Mouse (Mus musculus) forebrain, embryonic 16.5 days (tissue): Measurements from ENCODE around the gene Tns1. TPM values are rescaled to one million over a fixed set of nuclear protein-coding genes. Genes with fewer than 3 reads are reported as not detected.

ENCODE experiments used
- ATAC-seq: fragments of 200-750 bp; cut with Nextera tagmentation; 2 replicates; pipeline ENCODE4 v1.8.0; 2017; ENCODE audit warnings: mild to moderate bottlenecking, moderate library complexity
- H3K27ac ChIP-seq: fragments of 300-500 bp; sonication (generic); 2 replicates; pipeline ENCODE4 v1.5.1; 2014; ENCODE audit warnings: low read length, control low read depth
- H3K27me3 ChIP-seq: fragments of 300-500 bp; sonication (generic); replicated peaks from 2 replicates; pipeline ENCODE4 v1.6.1; 2014; ENCODE audit warnings: low read length; ENCODE audit not compliant: control insufficient read depth, insufficient read depth
- H3K36me3 ChIP-seq: fragments of 300-500 bp; sonication (generic); 2 replicates; pipeline ENCODE4 v1.6.1; 2014; ENCODE audit not compliant: control insufficient read depth, insufficient read depth
- H3K4me1 ChIP-seq: fragments of 300-500 bp; sonication (generic); replicated peaks from 2 replicates; pipeline ENCODE4 v1.6.1; 2014; ENCODE audit warnings: low read length; ENCODE audit not compliant: control insufficient read depth, insufficient read depth
- H3K4me2 ChIP-seq: fragments of 300-500 bp; sonication (generic); 2 replicates; pipeline ENCODE4 v1.6.1; 2014; ENCODE audit warnings: mild to moderate bottlenecking, low read length, control low read depth
- H3K4me3 ChIP-seq: fragments of 300-500 bp; sonication (generic); replicated peaks from 2 replicates; pipeline ENCODE4 v1.5.1; 2014; ENCODE audit warnings: mild to moderate bottlenecking, low read length, control low read depth
- H3K9ac ChIP-seq: fragments of 300-500 bp; sonication (generic); replicated peaks from 2 replicates; pipeline ENCODE4 v1.6.1; 2014; ENCODE audit warnings: low read depth, low read length, control low read depth
- H3K9me3 ChIP-seq: fragments of 300-500 bp; sonication (generic); 2 replicates; pipeline ENCODE4 v1.6.1; 2016; ENCODE audit warnings: low read length; ENCODE audit not compliant: control insufficient read depth
- WGBS: fragments of 180-500 bp; shearing (Covaris S2); extraction: QIAGEN DNeasy Blood & Tissue Kit; methylation state at CpG from one replicate; pipeline ENCODE4 v1.1.7; 2014; 5-methylcytosine and 5-hydroxymethylcytosine counted together
- polyA plus RNA-seq: library from polyadenylated mRNA; unstranded; fragments of >200 nt; fragmentation: Nextera tagmentation; extraction: Ambion mirVana; gene quantifications from 2 replicates; pipeline ENCODE4 v1.2.1, GENCODE M21; 2015

The Tns1 gene
- polyA plus RNA-seq, 1 experiment from 2014 or later: 10.7 TPM

GRCm38 (mm10) chr1:74109670-74110069 is 14.6 kb downstream of the Tns1 start:
- no peaks in the 10 kb centered on the region for H3K36me3 ChIP-seq
- ATAC-seq: no peak
- H3K27me3 ChIP-seq: no peaks in the 10 kb centered on the region
- H3K27ac ChIP-seq: no peak overlapping the region
- H3K4me1 ChIP-seq: peaks cover 23% of the 10 kb centered on the region
- H3K9me3 ChIP-seq: no peaks in the 10 kb centered on the region
- 48% methylated on average over 2 of the region's 2 CpGs for WGBS
- H3K4me3 ChIP-seq: no peak overlapping the region
- H3K9ac ChIP-seq: no peak overlapping the region
- H3K4me2 ChIP-seq: no peak overlapping the region

DNA sequence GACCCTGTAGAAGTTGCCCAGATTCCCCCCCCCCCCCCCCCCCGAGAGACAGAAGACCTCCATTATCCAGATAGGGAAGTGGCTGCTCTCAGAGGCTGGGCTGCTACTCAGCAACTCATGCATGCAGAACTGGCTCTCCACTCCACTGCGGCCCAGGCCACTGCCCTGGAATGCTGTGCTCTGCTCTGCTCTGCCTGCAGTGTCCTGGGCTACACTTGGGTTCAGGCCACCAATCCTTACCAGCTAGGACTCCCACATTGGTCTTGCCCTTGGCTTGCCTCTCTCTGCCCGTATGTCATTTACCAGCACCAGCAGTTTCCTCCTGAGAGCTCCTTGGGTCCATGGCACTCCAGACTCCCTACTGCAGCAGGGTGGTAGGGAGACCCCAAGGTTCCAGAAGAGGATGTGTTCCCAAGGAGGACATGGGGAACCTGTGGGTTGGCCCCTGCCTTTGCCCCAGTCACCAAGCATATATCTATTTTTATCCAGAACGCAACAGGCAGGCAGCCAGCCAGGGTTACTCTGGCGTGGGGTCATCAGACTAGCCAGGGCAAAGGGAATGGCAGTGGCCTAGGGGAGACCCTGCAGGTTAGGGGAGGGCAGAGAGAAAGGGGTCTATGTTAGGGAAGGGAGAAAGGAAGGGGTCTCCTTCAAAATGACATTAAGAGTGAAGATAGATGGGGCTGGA is 16.2 kb downstream of the Tns1 start:
- no peak for ATAC-seq
- no peak overlapping the region for H3K4me3 ChIP-seq
- no peak overlapping the region for H3K9ac ChIP-seq
- no peak overlapping the region for H3K27ac ChIP-seq
- H3K36me3 ChIP-seq: no peaks in the 10 kb centered on the region
- H3K4me2 ChIP-seq: no peak overlapping the region
- no peaks in the 10 kb centered on the region for H3K9me3 ChIP-seq
- WGBS: 87% methylated on average over 4 of the region's 5 CpGs
- H3K4me1 ChIP-seq: peaks cover 37% of the 10 kb centered on the region
- no peaks in the 10 kb centered on the region for H3K27me3 ChIP-seq

GRCm38 (mm10) chr1:74106214-74106613 is 18.0 kb downstream of the Tns1 start:
- H3K9me3 ChIP-seq: no peaks in the 10 kb centered on the region
- H3K9ac ChIP-seq: no peak overlapping the region
- no peak for ATAC-seq
- no peak overlapping the region for H3K4me3 ChIP-seq
- H3K27me3 ChIP-seq: no peaks in the 10 kb centered on the region
- WGBS: 76% methylated on average over 6 of the region's 6 CpGs
- H3K27ac ChIP-seq: no peak overlapping the region
- H3K4me2 ChIP-seq: no peak overlapping the region
- H3K36me3 ChIP-seq: no peaks in the 10 kb centered on the region
- H3K4me1 ChIP-seq: peaks cover 32% of the 10 kb centered on the region

- H3K27me3 ChIP-seq: no peaks in the 10 kb centered on the region
- no peaks in the 10 kb centered on the region for H3K9me3 ChIP-seq
- no peak overlapping the region for H3K4me3 ChIP-seq
- no peak overlapping the region for H3K4me2 ChIP-seq
- H3K4me1 ChIP-seq: peaks cover 26% of the 10 kb centered on the region
- no peaks in the 10 kb centered on the region for H3K36me3 ChIP-seq
- WGBS: 74% methylated on average over 4 of the region's 4 CpGs
- no peak overlapping the region for H3K27ac ChIP-seq
- H3K9ac ChIP-seq: no peak overlapping the region
- ATAC-seq: no peak
Measured at GRCm38 (mm10) chr1:74105660-74106059, 18.6 kb downstream of the Tns1 start.

DNA sequence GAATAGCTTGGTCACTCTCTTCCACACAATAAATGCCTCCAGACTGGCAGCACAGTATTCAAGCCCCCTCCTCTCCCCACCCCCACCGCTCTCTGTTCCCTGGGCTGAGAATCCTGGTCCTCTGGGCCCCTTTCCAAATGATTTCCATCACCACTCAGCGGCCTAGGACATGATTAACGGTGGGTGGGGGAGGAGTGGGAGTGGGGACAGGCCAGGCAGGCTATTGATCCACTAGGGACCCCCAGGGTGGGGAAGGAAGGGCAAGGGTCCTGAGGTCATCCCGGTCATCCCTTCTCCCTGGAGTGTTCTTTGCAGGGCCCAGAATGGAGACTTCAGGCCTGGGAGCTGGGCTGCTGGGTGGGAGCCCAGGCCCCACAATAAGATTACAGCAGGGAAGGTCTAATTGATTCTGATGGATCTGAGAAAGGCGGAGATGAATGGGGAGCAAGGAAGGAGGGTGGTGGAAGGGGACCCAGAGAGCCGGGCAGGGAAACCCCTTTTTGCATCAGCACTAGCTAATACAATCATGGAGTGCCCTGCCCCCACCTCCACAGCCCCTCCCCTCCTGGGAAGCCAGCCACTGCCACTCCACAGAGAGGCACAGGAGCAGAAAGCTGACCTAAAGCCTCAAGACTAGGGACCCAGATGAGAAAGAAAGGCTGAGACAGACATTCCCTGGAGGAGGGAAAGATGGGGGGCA is 20.4 kb downstream of the Tns1 start:
- 6% methylated on average over 6 of the region's 6 CpGs for WGBS
- ATAC-seq: peak; percentile 86
- H3K4me3 ChIP-seq: no peak overlapping the region
- no peaks in the 10 kb centered on the region for H3K9me3 ChIP-seq
- H3K4me1 ChIP-seq: peaks cover 34% of the 10 kb centered on the region
- no peaks in the 10 kb centered on the region for H3K27me3 ChIP-seq
- peak overlapping the region; percentile 24; the same call in 1 of the 2 replicates for H3K9ac ChIP-seq
- no peaks in the 10 kb centered on the region for H3K36me3 ChIP-seq
- H3K4me2 ChIP-seq: no peak overlapping the region
- peak overlapping the region; percentile 87 for H3K27ac ChIP-seq

DNA sequence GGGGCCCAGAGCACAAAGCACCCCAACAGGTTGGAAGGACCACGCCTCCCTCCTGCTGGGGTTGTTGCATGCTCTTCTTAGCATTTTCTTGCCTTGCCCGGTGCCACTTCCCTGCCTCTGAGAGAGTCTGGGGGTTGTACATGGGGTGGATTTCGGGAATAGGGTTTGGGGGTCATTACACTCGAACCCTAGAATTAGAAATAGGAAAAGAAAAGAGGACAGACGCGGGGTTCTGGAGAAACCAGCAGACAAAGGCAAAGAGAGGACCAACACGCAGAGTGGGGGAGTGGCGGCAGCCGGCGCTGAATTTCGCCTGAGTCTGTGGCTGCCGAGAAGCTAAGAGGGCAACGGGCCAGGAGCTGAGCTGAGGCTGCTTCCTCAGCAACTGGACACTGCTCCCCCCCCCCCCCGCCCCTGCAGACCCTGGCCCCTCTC is 25.2 kb downstream of the Tns1 start:
- Histone ChIP-seq H3K4me1 (peaks cover 47% of the 10 kb centered on the region), H3K27me3 (no peaks in the 10 kb centered on the region), H3K4me2 (peak overlapping the region; percentile 86), H3K27ac (peak overlapping the region; percentile 52), H3K9me3 (no peaks in the 10 kb centered on the region), H3K4me3 (peak overlapping the region; percentile 64), H3K36me3 (no peaks in the 10 kb centered on the region), H3K9ac (peak overlapping the region; percentile 80)
- under 1% methylated on average over 13 of the region's 14 CpGs for WGBS
- peak; percentile 15 for ATAC-seq

DNA sequence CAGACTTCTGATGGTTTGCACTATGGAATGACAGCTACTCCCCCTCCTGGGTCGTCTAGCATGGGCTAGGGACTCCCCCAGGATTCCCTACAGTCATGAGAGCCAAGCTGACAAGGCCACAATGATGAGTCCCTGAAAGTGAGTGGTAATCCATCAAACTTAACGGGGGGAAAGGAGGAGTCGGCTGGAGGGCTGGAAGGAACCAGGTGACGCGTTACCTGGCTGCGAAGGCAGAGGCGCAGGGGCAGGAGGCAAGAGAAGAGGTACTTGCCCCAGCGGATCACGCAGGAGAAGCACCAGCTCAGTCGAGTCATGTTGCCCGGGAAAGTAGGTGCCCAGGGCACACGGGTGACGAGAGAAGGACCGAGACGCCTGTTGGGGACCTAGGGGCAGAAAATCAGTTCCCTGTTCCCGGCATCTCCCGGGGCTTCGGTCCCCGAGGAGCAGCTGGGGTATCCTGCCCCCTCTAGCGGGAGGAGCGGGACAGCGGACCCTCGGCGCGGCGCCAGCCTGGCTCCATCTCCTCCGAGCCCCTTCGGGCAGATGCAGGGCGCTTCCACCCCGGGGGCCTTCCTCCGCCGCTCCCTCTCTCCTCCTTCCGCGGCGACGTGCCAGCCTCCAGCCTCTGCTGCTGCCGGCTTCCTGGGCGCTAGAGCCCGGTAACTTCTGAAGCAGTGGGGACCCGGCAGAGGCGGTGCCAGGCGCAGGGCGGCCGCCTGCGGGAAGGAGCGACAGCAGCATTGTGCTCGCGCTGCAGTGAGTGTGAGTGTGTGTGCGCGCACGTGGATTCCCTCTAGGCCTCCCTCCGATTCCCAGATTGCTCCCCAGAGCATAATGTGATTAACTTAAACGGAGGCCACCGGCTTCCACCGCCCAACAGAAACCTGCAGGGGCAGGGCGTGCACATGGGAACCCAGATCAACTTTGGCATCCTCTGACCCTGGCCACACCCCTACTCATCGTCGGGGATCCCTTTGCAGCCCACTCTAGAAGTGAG is 25.9 kb downstream of the Tns1 start:
- Histone ChIP-seq H3K9me3 (no peaks in the 10 kb centered on the region), H3K9ac (peak overlapping the region; percentile 80), H3K4me3 (peak overlapping the region; percentile 64), H3K27me3 (no peaks in the 10 kb centered on the region), H3K36me3 (no peaks in the 10 kb centered on the region), H3K27ac (peak overlapping the region; percentile 52), H3K4me1 (peaks cover 40% of the 10 kb centered on the region), H3K4me2 (peak overlapping the region; percentile 86)
- under 1% methylated on average over 54 of the region's 58 CpGs for WGBS
- ATAC-seq: peak; percentile 81

GRCm38 (mm10) chr1:74095728-74096127 is 28.5 kb downstream of the Tns1 start:
- no peaks in the 10 kb centered on the region for H3K36me3 ChIP-seq
- WGBS: 62% methylated on average over 3 of the region's 3 CpGs
- H3K4me3 ChIP-seq: no peak overlapping the region
- H3K27ac ChIP-seq: no peak overlapping the region
- H3K9me3 ChIP-seq: no peaks in the 10 kb centered on the region
- H3K4me2 ChIP-seq: no peak overlapping the region
- H3K4me1 ChIP-seq: peaks cover 39% of the 10 kb centered on the region
- ATAC-seq: no peak
- no peak overlapping the region for H3K9ac ChIP-seq
- H3K27me3 ChIP-seq: no peaks in the 10 kb centered on the region

GRCm38 (mm10) chr1:74095296-74095695 is 29.0 kb downstream of the Tns1 start:
- peaks cover 39% of the 10 kb centered on the region for H3K4me1 ChIP-seq
- WGBS: 65% methylated on average over 6 of the region's 6 CpGs
- no peaks in the 10 kb centered on the region for H3K36me3 ChIP-seq
- no peak overlapping the region for H3K4me2 ChIP-seq
- H3K27ac ChIP-seq: no peak overlapping the region
- no peak overlapping the region for H3K9ac ChIP-seq
- ATAC-seq: no peak
- H3K4me3 ChIP-seq: no peak overlapping the region
- no peaks in the 10 kb centered on the region for H3K27me3 ChIP-seq
- no peaks in the 10 kb centered on the region for H3K9me3 ChIP-seq
